Mouse (Mus musculus): Measurements from ENCODE around the gene Fbxo10. TPM values are rescaled to one million over a fixed set of nuclear protein-coding genes. Genes with fewer than 3 reads are reported as not detected.

The Fbxo10 gene
- polyA plus RNA-seq (2015; fragmentation: Nextera tagmentation; extraction: Ambion mirVana) = 17.3 and 19.2 TPM in 2 replicates

DNA sequence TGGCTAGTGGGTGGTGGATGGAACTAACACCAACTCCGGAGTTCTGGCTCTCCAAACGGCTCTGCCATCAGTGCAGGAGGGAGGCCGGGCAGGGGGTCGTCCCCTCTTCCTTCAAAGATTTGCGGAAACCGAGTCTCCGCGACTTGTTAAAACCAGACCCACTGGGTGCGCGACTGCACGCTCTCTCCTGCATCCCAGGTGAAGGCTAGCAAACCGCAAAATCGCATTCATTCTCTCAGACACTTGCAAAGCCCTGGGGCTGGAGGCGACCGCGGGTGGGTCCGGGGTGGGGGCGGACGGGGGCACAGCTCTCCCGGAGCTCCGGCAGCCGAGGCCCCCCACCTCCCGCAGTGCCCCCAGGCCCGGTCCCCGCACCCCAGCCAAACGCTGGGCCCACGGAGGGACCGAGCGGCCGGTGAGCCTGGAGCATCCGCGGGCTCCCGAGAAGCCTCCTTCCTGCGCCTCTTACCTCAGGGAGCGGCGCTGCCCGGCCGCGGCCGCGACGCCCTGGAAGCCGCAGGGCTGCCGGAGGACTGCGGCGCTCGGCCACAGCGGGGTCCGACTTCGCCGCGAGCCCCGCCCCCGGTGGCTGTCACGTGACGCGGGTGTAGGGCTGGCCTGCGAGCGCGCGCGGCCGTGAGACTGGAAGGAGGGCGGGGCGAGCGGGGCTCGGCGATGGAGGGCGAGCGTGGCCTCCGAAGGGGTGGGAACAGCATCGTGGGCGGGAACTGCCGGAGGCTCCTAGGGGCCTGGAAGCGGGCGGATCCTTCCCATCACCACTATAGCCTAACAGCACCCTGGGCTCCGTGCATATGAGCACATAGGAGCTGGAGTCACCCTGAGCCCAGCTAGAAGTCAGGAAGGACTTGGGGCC lies at the start of gene Fbxo10:
Gene Fbxo10 (minus strand): TSS at position 584 of the 874 bp plus-strand sequence.
- peak; percentile 92 for ATAC-seq (ENCODE audit: low FRiP score)
- Histone ChIP-seq H3K4me2 (peak within 1 kb of the TSS; percentile 63), H3K9me3 (replicated peaks) (no peaks in the 10 kb centered on the region), H3K9ac (replicated peaks) (peak within 1 kb of the TSS; percentile 98), H3K36me3 (no peaks in the 10 kb centered on the region), H3K27ac (replicated peaks) (peak within 1 kb of the TSS; percentile 91), H3K27me3 (replicated peaks) (no peaks in the 10 kb centered on the region), H3K4me3 (replicated peaks) (peak within 1 kb of the TSS; percentile 98), H3K4me1 (peaks cover 26% of the 10 kb centered on the region)
- under 1% methylated on average over 75 of the region's 77 CpGs for WGBS

DNA sequence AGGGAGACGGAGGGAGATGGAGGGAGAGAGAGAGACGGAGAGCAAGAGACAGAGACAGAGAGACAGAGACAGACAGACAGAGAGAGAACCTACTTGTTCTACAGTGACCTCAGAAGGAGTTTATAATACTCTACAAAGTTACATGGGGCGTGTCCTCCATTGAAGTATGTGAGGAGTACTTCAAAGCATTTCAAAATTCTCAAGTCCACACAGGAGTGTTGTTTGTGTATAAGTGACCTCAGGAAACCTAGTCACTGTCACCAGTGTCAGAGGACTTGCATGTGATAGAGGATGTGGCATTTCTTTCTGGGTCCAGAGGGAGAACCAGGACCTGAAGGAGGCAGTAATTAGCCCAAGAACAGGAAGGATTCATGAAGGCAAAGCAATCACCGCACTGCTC lies 46.6 kb upstream of the Fbxo10 start:
- H3K36me3 ChIP-seq = no peaks in the 10 kb centered on the region
- ATAC-seq (ENCODE audit: low FRiP score) = no peak
- no peak overlapping the region for H3K27ac ChIP-seq (replicated peaks)
- no peak overlapping the region for H3K4me3 ChIP-seq (replicated peaks)
- H3K27me3 ChIP-seq (replicated peaks) = no peaks in the 10 kb centered on the region
- H3K9ac ChIP-seq (replicated peaks) = no peak overlapping the region
- WGBS = 71% methylated on average over 4 of the region's 4 CpGs
- H3K4me2 ChIP-seq = no peak overlapping the region
- H3K4me1 ChIP-seq = no peaks in the 10 kb centered on the region
- no peaks in the 10 kb centered on the region for H3K9me3 ChIP-seq (replicated peaks)

DNA sequence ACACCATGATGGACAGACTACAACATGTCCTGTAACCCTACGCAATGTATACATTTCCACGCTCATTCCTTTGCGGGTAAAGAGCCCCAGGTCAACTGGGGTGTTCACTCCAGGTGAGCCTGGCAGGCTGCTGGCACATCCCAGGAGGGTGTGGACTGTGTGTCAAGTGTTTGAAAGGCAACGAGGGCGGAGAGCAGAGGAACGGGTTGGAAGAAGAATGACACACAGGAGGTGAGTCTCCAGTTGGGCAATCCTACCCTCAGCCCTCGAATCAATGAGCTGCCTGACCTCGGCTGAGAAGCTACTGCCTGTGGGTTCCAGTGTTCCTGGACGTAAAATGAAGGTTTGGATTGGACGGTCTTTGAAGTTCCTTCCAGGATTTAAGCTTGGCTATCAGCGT lies 36.9 kb upstream of the Fbxo10 start:
- no peaks in the 10 kb centered on the region for H3K36me3 ChIP-seq
- no peak overlapping the region for H3K9ac ChIP-seq (replicated peaks)
- no peak overlapping the region for H3K4me3 ChIP-seq (replicated peaks)
- no peak for ATAC-seq (ENCODE audit: low FRiP score)
- WGBS = 91% methylated on average over 11 of the region's 11 CpGs
- no peaks in the 10 kb centered on the region for H3K27me3 ChIP-seq (replicated peaks)
- no peaks in the 10 kb centered on the region for H3K4me1 ChIP-seq
- H3K9me3 ChIP-seq (replicated peaks) = no peaks in the 10 kb centered on the region
- H3K27ac ChIP-seq (replicated peaks) = no peak overlapping the region
- no peak overlapping the region for H3K4me2 ChIP-seq

DNA sequence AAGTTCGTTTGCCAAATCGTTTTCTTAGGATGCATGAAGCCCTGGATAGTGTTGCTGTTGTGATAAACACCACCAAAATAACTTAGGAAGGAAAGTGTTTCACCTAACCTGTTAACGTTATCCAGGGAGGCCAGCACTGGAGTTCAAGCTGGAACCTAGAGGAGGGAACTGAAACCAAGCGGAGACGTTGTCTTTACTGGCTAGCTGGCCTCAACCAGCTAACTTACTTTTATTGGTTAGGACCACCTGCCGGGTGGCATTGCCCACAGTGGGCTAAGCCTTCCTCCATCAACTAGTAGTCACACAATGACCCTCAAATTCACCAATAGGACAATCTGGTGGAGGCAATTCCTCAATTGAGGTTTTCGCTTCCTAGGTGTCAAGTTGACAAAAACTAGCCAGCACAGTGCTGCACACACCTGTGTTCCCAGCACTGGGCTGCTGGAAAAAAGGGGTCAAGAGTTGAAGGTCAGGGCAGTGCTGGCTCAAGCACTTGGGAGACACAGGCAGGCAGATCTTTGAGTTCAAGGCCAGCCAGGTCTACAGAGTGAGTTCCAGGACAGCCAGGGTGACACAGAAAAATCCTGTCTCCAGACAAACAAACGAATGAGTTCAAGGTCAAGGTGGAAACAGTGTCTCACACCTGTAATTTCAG lies 24.2 kb upstream of the Fbxo10 start:
- H3K4me1 ChIP-seq = peaks cover 17% of the 10 kb centered on the region
- H3K27ac ChIP-seq (replicated peaks) = no peak overlapping the region
- no peaks in the 10 kb centered on the region for H3K27me3 ChIP-seq (replicated peaks)
- H3K9me3 ChIP-seq (replicated peaks) = no peaks in the 10 kb centered on the region
- 0 out of 2 replicates have a peak overlapping the region, but pooled peaks have one; percentile 97 for H3K4me3 ChIP-seq (replicated peaks)
- peaks cover 13% of the 10 kb centered on the region for H3K36me3 ChIP-seq
- H3K9ac ChIP-seq (replicated peaks) = no peak overlapping the region
- ATAC-seq (ENCODE audit: low FRiP score) = no peak
- 62% methylated on average over 8 of the region's 8 CpGs for WGBS
- H3K4me2 ChIP-seq = peak overlapping the region; percentile 81

- Histone ChIP-seq H3K9ac (replicated peaks) (peak within 1 kb of the TSS; percentile 92), H3K4me2 (peak within 1 kb of the TSS; percentile 81), H3K4me3 (replicated peaks) (peak within 1 kb of the TSS; percentile 97), H3K27me3 (replicated peaks) (no peaks in the 10 kb centered on the region), H3K9me3 (replicated peaks) (no peaks in the 10 kb centered on the region), H3K36me3 (peaks cover 19% of the 10 kb centered on the region), H3K27ac (replicated peaks) (peak within 1 kb of the TSS; percentile 65), H3K4me1 (peaks cover 17% of the 10 kb centered on the region)
- peak; percentile 96 for ATAC-seq (ENCODE audit: low FRiP score)
- under 1% methylated on average over 39 of the region's 39 CpGs for WGBS
Observed at GRCm38 (mm10) chr4:45107601-45108277, 23.3 kb upstream of the Fbxo10 start, which contains the start of gene Tomm5. Gene Tomm5, minus strand, starts transcription at chr4:45108114.

GRCm38 (mm10) chr4:45107066-45107465 lies 22.7 kb upstream of the Fbxo10 start:
- no peaks in the 10 kb centered on the region for H3K27me3 ChIP-seq (replicated peaks)
- ATAC-seq (ENCODE audit: low FRiP score) = no peak
- WGBS = 8% methylated on average over 4 of the region's 4 CpGs

GRCm38 (mm10) chr4:45106409-45106808 lies 22.0 kb upstream of the Fbxo10 start:
- H3K4me3 ChIP-seq (replicated peaks) = peak overlapping the region; percentile 97; the same call in 1 of the 2 replicates
- H3K27ac ChIP-seq (replicated peaks) = no peak overlapping the region
- WGBS = 76% methylated on average over 5 of the region's 5 CpGs
- peaks cover 32% of the 10 kb centered on the region for H3K36me3 ChIP-seq
- no peak overlapping the region for H3K9ac ChIP-seq (replicated peaks)
- ATAC-seq (ENCODE audit: low FRiP score) = no peak
- no peaks in the 10 kb centered on the region for H3K27me3 ChIP-seq (replicated peaks)
- peaks cover 17% of the 10 kb centered on the region for H3K4me1 ChIP-seq
- H3K9me3 ChIP-seq (replicated peaks) = no peaks in the 10 kb centered on the region
- peak overlapping the region; percentile 81 for H3K4me2 ChIP-seq

More at GRCm38 (mm10) chr4:45107066-45107465, 22.7 kb upstream of the Fbxo10 start:
- H3K4me2 ChIP-seq = peak overlapping the region; percentile 81
- no peak overlapping the region for H3K27ac ChIP-seq (replicated peaks)
- no peaks in the 10 kb centered on the region for H3K9me3 ChIP-seq (replicated peaks)
- H3K9ac ChIP-seq (replicated peaks) = peak overlapping the region; percentile 92
- peaks cover 17% of the 10 kb centered on the region for H3K4me1 ChIP-seq
- H3K36me3 ChIP-seq = peaks cover 25% of the 10 kb centered on the region
- H3K4me3 ChIP-seq (replicated peaks) = peak overlapping the region; percentile 97

- WGBS = 22% methylated on average over 7 of the region's 7 CpGs
- 0 out of 2 replicates have a peak, but pooled peaks have one; percentile 38 for ATAC-seq (ENCODE audit: low FRiP score)
- H3K27me3 ChIP-seq (replicated peaks) = no peaks in the 10 kb centered on the region
- H3K27ac ChIP-seq (replicated peaks) = no peak overlapping the region
- H3K4me3 ChIP-seq (replicated peaks) = no peak overlapping the region
- no peak overlapping the region for H3K4me2 ChIP-seq
- H3K36me3 ChIP-seq = peaks cover 21% of the 10 kb centered on the region
- H3K4me1 ChIP-seq = no peaks in the 10 kb centered on the region
- no peaks in the 10 kb centered on the region for H3K9me3 ChIP-seq (replicated peaks)
- H3K9ac ChIP-seq (replicated peaks) = no peak overlapping the region
Observed at GRCm38 (mm10) chr4:45097198-45097872, 12.9 kb upstream of the Fbxo10 start.

- H3K9me3 ChIP-seq (replicated peaks) = no peaks in the 10 kb centered on the region
- H3K4me2 ChIP-seq = peak overlapping the region; percentile 63
- H3K4me3 ChIP-seq (replicated peaks) = peak overlapping the region; percentile 98
- H3K27me3 ChIP-seq (replicated peaks) = no peaks in the 10 kb centered on the region
- no peak for ATAC-seq (ENCODE audit: low FRiP score)
- 48% methylated on average over 8 of the region's 8 CpGs for WGBS
- H3K27ac ChIP-seq (replicated peaks) = peak overlapping the region; percentile 91
- no peaks in the 10 kb centered on the region for H3K36me3 ChIP-seq
- peak overlapping the region; percentile 98; the same call in 1 of the 2 replicates for H3K9ac ChIP-seq (replicated peaks)
- H3K4me1 ChIP-seq = peaks cover 26% of the 10 kb centered on the region
Observed at GRCm38 (mm10) chr4:45084895-45085290, 489 bp upstream of the Fbxo10 start.

DNA sequence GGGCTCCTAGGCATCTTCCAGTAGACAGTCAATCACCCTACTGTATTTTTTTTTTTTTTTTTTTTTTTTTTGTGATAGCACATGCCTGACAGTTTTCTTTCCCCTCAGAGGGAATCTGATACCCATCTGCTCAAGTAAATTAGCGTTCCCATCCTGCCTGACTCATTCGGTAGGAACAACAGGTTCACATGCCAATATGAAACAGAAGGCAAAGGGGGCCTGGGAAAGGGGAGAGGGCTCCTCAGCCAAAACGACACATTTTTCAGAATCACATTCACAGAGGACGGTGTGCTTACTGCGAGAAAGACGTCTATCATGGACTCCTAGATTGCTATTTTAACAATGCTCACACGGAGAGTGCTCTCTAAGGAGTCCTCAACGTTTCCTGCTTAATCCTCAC lies 917 bp downstream of the Fbxo10 start:
- Histone ChIP-seq H3K4me2 (peak overlapping the region; percentile 63), H3K9ac (replicated peaks) (peak overlapping the region; percentile 98), H3K4me3 (replicated peaks) (peak overlapping the region; percentile 98), H3K9me3 (replicated peaks) (no peaks in the 10 kb centered on the region), H3K36me3 (peaks cover 4% of the 10 kb centered on the region; the same call in 1 of the 2 replicates), H3K27ac (replicated peaks) (peak overlapping the region; percentile 91), H3K27me3 (replicated peaks) (no peaks in the 10 kb centered on the region), H3K4me1 (peaks cover 26% of the 10 kb centered on the region)
- 2% methylated on average over 8 of the region's 8 CpGs for WGBS
- no peak for ATAC-seq (ENCODE audit: low FRiP score)

DNA sequence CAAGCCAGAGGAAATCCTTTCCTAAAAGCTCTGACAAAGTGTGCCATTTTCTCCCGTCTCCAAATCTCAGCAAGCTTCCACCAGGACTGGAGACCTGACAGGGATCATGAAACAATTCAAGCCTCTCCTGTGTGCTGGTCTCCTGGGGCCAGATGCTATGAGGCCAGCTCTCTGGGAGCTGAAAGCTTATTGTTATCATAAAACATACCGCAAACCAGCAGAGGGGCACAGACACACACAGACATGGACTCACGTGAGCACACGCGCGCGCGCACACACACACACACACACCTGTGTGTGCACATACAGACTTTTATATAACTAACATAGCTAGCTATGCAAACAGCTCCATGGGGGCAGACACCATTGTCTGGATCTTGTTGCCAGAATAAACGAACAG lies 1.5 kb downstream of the Fbxo10 start:
- Histone ChIP-seq H3K27me3 (replicated peaks) (no peaks in the 10 kb centered on the region), H3K4me1 (peaks cover 26% of the 10 kb centered on the region), H3K27ac (replicated peaks) (peak overlapping the region; percentile 71), H3K4me2 (peak overlapping the region; percentile 63), H3K9me3 (replicated peaks) (no peaks in the 10 kb centered on the region), H3K36me3 (peaks cover 4% of the 10 kb centered on the region; the same call in 1 of the 2 replicates), H3K9ac (replicated peaks) (peak overlapping the region; percentile 98), H3K4me3 (replicated peaks) (peak overlapping the region; percentile 98)
- no peak for ATAC-seq (ENCODE audit: low FRiP score)
- WGBS = 58% methylated on average over 9 of the region's 9 CpGs
